Mouse (Mus musculus): Measurements from ENCODE around the gene Rnf151. TPM values are rescaled to one million over a fixed set of nuclear protein-coding genes. Genes with fewer than 3 reads are reported as not detected.
A peak's percentile ranks its signal among the peaks of the same experiment; 100 is the strongest.

The Rnf151 gene
- polyA plus RNA-seq, 1 experiment from 2014 or later = 0.25 TPM

DNA sequence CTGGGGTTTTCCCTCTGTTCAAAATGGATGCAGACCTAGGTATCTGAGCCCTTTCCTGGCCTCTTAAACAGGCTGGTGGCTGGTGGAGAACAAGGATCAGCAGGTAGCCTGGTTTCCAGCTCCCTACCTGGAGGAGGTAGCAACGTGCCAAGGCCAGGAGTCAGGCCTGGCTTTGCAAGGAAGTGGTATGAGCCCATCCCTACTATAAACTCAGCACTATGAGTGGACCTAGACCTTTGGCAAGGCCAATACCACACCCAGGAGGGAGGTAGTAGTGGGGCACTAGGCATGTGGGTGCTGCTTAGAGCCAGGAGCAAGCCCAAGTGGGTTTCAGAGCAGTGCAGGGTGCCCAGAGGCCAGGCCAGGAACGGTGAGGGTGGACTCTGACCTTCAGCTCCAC lies 18.4 kb downstream of the Rnf151 start:
- Histone ChIP-seq H3K9ac (ENCODE audit: low read depth, low read length) (no peak overlapping the region), H3K27ac (ENCODE audit: low read depth, low read length) (peak overlapping the region; percentile 3; the same call in 1 of the 2 replicates), H3K4me1 (replicated peaks; ENCODE audit: control insufficient read depth, insufficient read depth, low read length) (peaks cover 16% of the 10 kb centered on the region), H3K4me2 (no peak overlapping the region), H3K27me3 (replicated peaks; ENCODE audit: control insufficient read depth, insufficient read depth, low read length) (no peaks in the 10 kb centered on the region), H3K4me3 (ENCODE audit: low read depth, low read length) (no peak overlapping the region), H3K9me3 (ENCODE audit: control insufficient read depth, low read length) (no peaks in the 10 kb centered on the region), H3K36me3 (ENCODE audit: control insufficient read depth, insufficient read depth, low read length) (peaks cover 36% of the 10 kb centered on the region; the same call in 1 of the 2 replicates)
- no peak for DNase-seq (ENCODE audit: low spot score)
- 86% methylated on average over 2 of the region's 2 CpGs for WGBS
- no peak for ATAC-seq (replicated peaks; ENCODE audit: low FRiP score)

DNA sequence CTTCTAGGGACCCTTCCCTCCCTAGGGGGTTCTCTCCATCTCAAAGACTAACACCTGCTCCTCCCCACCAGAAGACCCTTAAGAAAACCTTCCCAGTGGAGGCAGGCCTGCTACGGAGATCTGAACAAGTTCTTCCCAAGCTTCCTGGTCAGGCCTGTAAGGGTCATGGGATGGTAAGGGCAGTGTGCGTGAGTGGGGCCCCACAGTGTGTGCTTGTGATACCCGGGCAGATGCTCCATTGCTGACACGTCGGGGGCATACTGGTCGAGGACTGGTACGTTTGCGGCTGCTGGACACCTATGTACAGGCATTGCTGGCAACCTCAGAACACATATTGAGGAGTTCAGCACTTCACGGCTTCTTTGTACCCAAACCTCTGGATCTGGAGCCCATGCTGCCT lies 19.1 kb downstream of the Rnf151 start:
- no peak for DNase-seq (ENCODE audit: low spot score)
- WGBS = 71% methylated on average over 9 of the region's 9 CpGs

DNA sequence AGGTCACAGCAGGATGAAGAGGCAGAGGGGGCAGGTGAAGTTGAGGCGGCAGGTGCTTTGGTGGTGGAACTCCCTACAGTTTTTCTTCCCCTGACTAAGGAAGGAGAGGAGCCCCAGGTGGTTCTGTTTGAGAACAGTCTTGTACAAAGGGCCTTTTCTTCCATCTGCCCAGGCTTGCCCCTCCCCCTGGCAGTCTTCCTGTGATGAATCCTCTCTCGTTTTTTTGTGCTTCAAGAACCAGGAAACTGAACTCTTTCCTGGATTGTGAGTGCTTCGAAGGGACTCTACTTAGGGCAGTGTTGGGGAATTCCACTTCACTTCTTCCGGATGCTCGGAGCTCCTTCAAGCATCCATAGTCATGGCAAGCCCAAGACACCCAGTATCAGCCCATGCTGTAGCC lies 19.9 kb downstream of the Rnf151 start:
- WGBS = 19% methylated on average over 5 of the region's 5 CpGs
- Histone ChIP-seq H3K9me3 (ENCODE audit: control insufficient read depth, low read length) (no peaks in the 10 kb centered on the region), H3K4me3 (ENCODE audit: low read depth, low read length) (no peak overlapping the region), H3K36me3 (ENCODE audit: control insufficient read depth, insufficient read depth, low read length) (peaks cover 30% of the 10 kb centered on the region; the same call in 1 of the 2 replicates), H3K9ac (ENCODE audit: low read depth, low read length) (peak overlapping the region; percentile 23; the same call in 1 of the 2 replicates), H3K4me1 (replicated peaks; ENCODE audit: control insufficient read depth, insufficient read depth, low read length) (peaks cover 16% of the 10 kb centered on the region), H3K27ac (ENCODE audit: low read depth, low read length) (no peak overlapping the region), H3K27me3 (replicated peaks; ENCODE audit: control insufficient read depth, insufficient read depth, low read length) (no peaks in the 10 kb centered on the region), H3K4me2 (no peak overlapping the region)
- DNase-seq (ENCODE audit: low spot score) (no peak), ATAC-seq (replicated peaks; ENCODE audit: low FRiP score) (no peak)

More for the DNA sequence above, 19.1 kb downstream of the Rnf151 start:
- no peak overlapping the region for H3K27ac ChIP-seq (ENCODE audit: low read depth, low read length)
- H3K4me1 ChIP-seq (replicated peaks; ENCODE audit: control insufficient read depth, insufficient read depth, low read length) = peaks cover 16% of the 10 kb centered on the region
- peaks cover 32% of the 10 kb centered on the region; the same call in 1 of the 2 replicates for H3K36me3 ChIP-seq (ENCODE audit: control insufficient read depth, insufficient read depth, low read length)
- no peak for ATAC-seq (replicated peaks; ENCODE audit: low FRiP score)
- H3K9ac ChIP-seq (ENCODE audit: low read depth, low read length) = no peak overlapping the region
- no peak overlapping the region for H3K4me2 ChIP-seq
- no peak overlapping the region for H3K4me3 ChIP-seq (ENCODE audit: low read depth, low read length)
- H3K9me3 ChIP-seq (ENCODE audit: control insufficient read depth, low read length) = no peaks in the 10 kb centered on the region
- H3K27me3 ChIP-seq (replicated peaks; ENCODE audit: control insufficient read depth, insufficient read depth, low read length) = no peaks in the 10 kb centered on the region

DNA sequence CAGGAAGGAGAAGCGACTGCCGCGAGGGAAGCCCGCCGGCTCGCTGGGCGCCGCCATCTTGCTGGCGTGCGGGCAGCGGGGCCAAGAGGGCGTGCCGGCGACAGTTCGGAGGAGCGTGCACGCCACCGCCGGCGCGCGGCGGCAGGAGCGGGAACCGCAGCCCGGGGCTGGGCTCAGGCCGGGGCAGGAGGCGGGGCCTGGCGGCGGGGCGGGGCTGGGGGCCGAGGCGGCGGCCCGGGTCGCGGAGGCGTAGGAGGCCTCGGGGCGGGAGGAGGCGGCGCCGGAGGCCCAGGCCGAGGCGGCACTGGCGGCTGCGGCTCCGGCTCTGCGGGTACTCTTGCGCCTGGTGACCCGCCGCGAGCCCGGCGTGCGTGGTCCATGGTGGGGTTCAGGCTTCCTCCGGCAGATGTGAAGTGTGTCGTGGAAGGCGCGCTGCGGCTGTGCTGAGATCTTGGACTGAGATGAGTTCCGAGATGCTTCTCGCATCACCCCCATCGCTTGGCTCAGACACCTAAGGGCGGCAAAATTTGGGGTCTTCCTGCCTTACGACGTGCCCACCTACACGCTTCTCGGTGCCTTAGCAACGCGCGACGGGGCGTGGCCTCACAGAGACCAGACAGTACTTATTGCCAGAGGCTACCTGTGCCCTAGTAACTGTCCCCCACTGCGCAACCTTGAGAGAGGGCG lies 21.7 kb downstream of the Rnf151 start, which contains the start of the genes Gfer and Noxo1:
TSS of gene Gfer (minus strand) at position 146 of the 687 bp plus-strand sequence.
TSS of gene Noxo1 (plus strand) at position 224 of the 687 bp plus-strand sequence.
- ATAC-seq (replicated peaks; ENCODE audit: low FRiP score) = peak; percentile 94
- Histone ChIP-seq H3K4me2 (peak within 1 kb of the TSS; percentile 75), H3K9ac (ENCODE audit: low read depth, low read length) (peak within 1 kb of the TSS; percentile 90), H3K36me3 (ENCODE audit: control insufficient read depth, insufficient read depth, low read length) (peaks cover 18% of the 10 kb centered on the region; the same call in 1 of the 2 replicates), H3K9me3 (ENCODE audit: control insufficient read depth, low read length) (no peaks in the 10 kb centered on the region), H3K4me3 (ENCODE audit: low read depth, low read length) (peak within 1 kb of the TSS; percentile 79), H3K27me3 (replicated peaks; ENCODE audit: control insufficient read depth, insufficient read depth, low read length) (peaks cover 3% of the 10 kb centered on the region), H3K4me1 (replicated peaks; ENCODE audit: control insufficient read depth, insufficient read depth, low read length) (peaks cover 16% of the 10 kb centered on the region), H3K27ac (ENCODE audit: low read depth, low read length) (peak within 1 kb of the TSS; percentile 81)
- under 1% methylated on average over 73 of the region's 76 CpGs for WGBS
- DNase-seq (ENCODE audit: low spot score) = peak; percentile 84

DNA sequence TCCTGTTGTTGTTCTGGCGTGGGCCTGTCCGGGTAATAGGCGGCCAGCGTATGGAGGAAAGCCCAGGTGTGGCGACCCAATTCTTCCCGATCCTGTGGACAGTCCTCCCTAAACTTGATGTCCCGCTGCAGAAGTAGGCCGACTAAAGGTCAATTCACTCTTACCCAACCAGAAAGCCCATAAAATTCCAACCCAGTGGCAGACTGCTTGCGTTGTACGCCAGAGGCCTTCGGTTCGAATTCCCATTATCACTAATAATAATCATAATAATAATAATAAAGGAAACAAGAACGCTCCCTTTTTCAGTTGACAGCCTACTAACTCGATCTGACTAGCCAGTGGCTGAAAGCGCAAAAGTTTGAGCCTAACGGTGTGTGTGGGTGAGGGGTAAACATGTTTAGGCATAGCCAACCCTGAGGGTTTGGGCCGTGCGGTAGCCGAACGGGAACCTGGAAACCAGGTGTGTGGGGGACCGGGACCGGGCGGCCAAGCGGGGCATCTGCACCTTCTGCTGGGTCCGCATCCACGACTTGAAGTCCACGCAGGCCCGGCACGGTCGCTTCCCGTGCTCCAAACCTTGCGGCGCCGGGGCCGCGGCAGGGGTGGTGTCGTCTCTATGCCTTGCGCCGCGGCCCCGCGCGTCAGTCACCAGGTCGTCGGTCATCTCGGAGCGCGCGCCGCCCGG lies 22.4 kb downstream of the Rnf151 start:
- WGBS = 6% methylated on average over 50 of the region's 51 CpGs
- Histone ChIP-seq H3K27ac (ENCODE audit: low read depth, low read length) (peak overlapping the region; percentile 81), H3K9ac (ENCODE audit: low read depth, low read length) (peak overlapping the region; percentile 90), H3K4me2 (peak overlapping the region; percentile 75), H3K27me3 (replicated peaks; ENCODE audit: control insufficient read depth, insufficient read depth, low read length) (peaks cover 10% of the 10 kb centered on the region), H3K9me3 (ENCODE audit: control insufficient read depth, low read length) (no peaks in the 10 kb centered on the region), H3K36me3 (ENCODE audit: control insufficient read depth, insufficient read depth, low read length) (peaks cover 12% of the 10 kb centered on the region; the same call in 1 of the 2 replicates), H3K4me3 (ENCODE audit: low read depth, low read length) (peak overlapping the region; percentile 79), H3K4me1 (replicated peaks; ENCODE audit: control insufficient read depth, insufficient read depth, low read length) (peaks cover 16% of the 10 kb centered on the region)
- ATAC-seq (replicated peaks; ENCODE audit: low FRiP score) (peak; percentile 24), DNase-seq (ENCODE audit: low spot score) (no peak)

DNA sequence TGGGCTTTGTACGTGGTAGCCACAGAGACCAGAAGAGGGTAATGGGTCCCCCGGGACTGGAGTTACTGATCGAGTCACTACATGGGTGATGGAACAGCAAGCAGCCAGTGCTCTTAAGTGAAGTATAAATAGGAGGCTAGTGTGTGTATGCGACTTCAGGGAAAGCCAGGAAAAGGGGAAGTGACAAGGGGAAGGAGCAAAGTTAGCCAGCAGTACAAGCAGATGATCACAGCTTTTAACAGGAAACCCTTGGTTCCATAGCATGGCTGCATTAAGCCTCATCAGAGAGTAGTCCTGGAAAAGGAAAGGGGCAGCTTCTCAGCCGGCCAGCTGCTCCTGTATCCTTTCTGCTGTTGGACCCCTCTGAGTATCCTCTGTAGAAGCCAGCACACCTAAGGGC lies 25.5 kb downstream of the Rnf151 start:
- no peak overlapping the region for H3K9ac ChIP-seq (ENCODE audit: low read depth, low read length)
- H3K4me1 ChIP-seq (replicated peaks; ENCODE audit: control insufficient read depth, insufficient read depth, low read length) = peaks cover 25% of the 10 kb centered on the region
- no peak overlapping the region for H3K4me3 ChIP-seq (ENCODE audit: low read depth, low read length)
- peaks cover 41% of the 10 kb centered on the region for H3K27me3 ChIP-seq (replicated peaks; ENCODE audit: control insufficient read depth, insufficient read depth, low read length)
- no peaks in the 10 kb centered on the region for H3K9me3 ChIP-seq (ENCODE audit: control insufficient read depth, low read length)
- H3K36me3 ChIP-seq (ENCODE audit: control insufficient read depth, insufficient read depth, low read length) = peaks cover 4% of the 10 kb centered on the region; the same call in 1 of the 2 replicates
- H3K27ac ChIP-seq (ENCODE audit: low read depth, low read length) = no peak overlapping the region
- no peak for DNase-seq (ENCODE audit: low spot score)
- H3K4me2 ChIP-seq = no peak overlapping the region
- WGBS = 70% methylated on average over 5 of the region's 5 CpGs
- ATAC-seq (replicated peaks; ENCODE audit: low FRiP score) = no peak

DNA sequence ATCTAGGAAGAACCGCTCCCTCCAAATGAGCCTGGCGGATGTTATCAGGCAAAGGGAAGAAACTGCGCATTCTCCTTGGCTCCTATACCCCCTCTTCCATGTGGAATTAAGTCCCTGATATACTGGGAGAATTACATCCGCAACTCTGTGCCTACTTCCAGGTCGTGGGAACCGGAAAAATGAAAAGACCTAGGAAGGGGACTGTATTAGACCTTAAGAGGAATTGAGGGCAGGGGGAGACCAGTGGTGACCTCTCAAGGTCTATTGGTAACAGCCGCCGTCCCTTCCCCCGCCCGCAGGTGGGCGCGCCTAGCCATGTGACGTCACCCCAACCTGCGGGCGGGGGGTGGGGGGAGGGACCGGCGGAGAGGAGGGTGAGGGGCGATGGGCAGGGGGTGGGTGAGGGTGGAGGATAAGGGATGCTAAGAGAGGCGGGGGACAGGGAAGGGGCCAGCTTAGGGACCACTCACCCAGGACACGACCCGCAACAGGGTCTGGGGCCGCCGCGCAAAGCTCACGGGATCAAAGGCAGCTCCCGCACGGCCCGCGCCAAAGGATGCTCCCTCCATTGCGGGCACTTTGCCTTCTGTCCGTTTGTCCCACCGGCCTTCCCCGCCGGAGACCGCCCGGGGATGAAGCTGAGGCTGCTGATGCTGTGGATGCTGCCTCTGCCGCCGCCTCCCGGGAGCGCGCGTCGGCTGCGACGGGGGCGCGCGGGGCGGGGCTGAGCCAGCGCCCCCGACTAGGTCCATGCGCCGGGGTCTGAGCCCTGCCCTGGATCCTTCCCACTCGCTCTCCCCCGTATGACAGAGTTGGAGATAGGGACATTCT lies 28.4 kb downstream of the Rnf151 start, which contains the start of gene Syngr3:
TSS of gene Syngr3 (minus strand) at position 705 of the 831 bp plus-strand sequence.
- H3K36me3 ChIP-seq (ENCODE audit: control insufficient read depth, insufficient read depth, low read length) = peaks cover 4% of the 10 kb centered on the region; the same call in 1 of the 2 replicates
- no peak within 1 kb of the TSS for H3K27ac ChIP-seq (ENCODE audit: low read depth, low read length)
- H3K9me3 ChIP-seq (ENCODE audit: control insufficient read depth, low read length) = no peaks in the 10 kb centered on the region
- peaks cover 49% of the 10 kb centered on the region for H3K27me3 ChIP-seq (replicated peaks; ENCODE audit: control insufficient read depth, insufficient read depth, low read length)
- WGBS = 2% methylated on average over 54 of the region's 55 CpGs
- ATAC-seq (replicated peaks; ENCODE audit: low FRiP score) (no peak), DNase-seq (ENCODE audit: low spot score) (no peak)
- H3K4me1 ChIP-seq (replicated peaks; ENCODE audit: control insufficient read depth, insufficient read depth, low read length) = peaks cover 21% of the 10 kb centered on the region
- peak within 1 kb of the TSS; percentile 49 for H3K4me3 ChIP-seq (ENCODE audit: low read depth, low read length)
- peak within 1 kb of the TSS; percentile 76 for H3K4me2 ChIP-seq
- no peak within 1 kb of the TSS for H3K9ac ChIP-seq (ENCODE audit: low read depth, low read length)

DNA sequence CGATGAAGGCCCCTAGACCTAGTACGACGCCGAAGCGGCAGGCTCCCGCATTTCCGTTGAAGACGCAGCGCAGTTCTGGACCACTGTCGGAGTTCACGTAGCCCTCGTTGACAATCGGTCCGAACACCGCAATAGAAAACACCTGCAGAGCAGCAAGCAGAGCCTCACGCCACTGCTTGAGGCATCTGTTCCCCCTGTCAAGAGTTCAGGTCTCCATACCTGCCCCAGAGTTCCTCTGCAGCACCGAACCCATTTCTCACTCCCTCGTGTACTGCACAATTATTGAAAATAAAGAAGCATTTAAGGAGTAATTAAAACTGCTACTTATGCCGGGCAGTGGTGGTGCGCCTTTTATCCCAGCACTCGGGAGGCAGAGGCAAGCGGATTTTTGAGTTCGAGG lies 30.3 kb downstream of the Rnf151 start:
- H3K4me2 ChIP-seq = peak overlapping the region; percentile 82
- H3K4me1 ChIP-seq (replicated peaks; ENCODE audit: control insufficient read depth, insufficient read depth, low read length) = peaks cover 21% of the 10 kb centered on the region
- H3K27ac ChIP-seq (ENCODE audit: low read depth, low read length) = no peak overlapping the region
- no peaks in the 10 kb centered on the region for H3K9me3 ChIP-seq (ENCODE audit: control insufficient read depth, low read length)
- no peak for DNase-seq (ENCODE audit: low spot score)
- peak overlapping the region; percentile 52 for H3K4me3 ChIP-seq (ENCODE audit: low read depth, low read length)
- WGBS = 18% methylated on average over 23 of the region's 23 CpGs
- peaks cover 49% of the 10 kb centered on the region for H3K27me3 ChIP-seq (replicated peaks; ENCODE audit: control insufficient read depth, insufficient read depth, low read length)
- peak overlapping the region; percentile 43; the same call in 1 of the 2 replicates for H3K9ac ChIP-seq (ENCODE audit: low read depth, low read length)
- no peak for ATAC-seq (replicated peaks; ENCODE audit: low FRiP score)
- H3K36me3 ChIP-seq (ENCODE audit: control insufficient read depth, insufficient read depth, low read length) = peaks cover under 1% of the 10 kb centered on the region; the same call in 1 of the 2 replicates
